Mouse (Mus musculus): ENCODE data around the gene Erbb2.
"Not testable (repeated sequence)": the region's sequence is repeated elsewhere in the genome, so short reads cannot be mapped to it uniquely, and the experiment has no call there.

Erbb2 gene

DNA sequence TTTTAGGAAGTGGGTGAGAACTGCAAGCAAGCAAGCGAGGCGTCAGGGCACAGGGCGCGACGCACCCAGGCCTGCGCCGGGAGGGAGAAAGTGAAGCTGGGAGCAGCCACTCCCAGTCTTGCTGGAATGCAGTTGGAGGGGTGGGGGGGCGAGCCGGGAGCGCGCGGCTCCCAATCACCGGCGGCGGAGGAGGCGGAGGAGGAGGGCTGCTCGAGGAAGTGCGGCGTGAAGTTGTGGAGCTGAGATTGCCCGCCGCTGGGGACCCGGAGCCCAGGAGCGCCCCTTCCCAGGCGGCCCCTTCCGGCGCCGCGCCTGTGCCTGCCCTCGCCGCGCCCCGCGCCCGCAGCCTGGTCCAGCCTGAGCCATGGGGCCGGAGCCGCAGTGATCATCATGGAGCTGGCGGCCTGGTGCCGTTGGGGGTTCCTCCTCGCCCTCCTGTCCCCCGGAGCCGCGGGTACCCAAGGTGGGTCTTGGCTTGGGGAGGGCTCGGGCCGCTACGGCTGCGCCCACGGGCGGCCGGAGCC is at the start of gene Erbb2:
Erbb2 (plus strand) TSS at position 198 of the 524 bp plus-strand sequence.
- peak; percentile 50 to 54 for DNase-seq

DNA sequence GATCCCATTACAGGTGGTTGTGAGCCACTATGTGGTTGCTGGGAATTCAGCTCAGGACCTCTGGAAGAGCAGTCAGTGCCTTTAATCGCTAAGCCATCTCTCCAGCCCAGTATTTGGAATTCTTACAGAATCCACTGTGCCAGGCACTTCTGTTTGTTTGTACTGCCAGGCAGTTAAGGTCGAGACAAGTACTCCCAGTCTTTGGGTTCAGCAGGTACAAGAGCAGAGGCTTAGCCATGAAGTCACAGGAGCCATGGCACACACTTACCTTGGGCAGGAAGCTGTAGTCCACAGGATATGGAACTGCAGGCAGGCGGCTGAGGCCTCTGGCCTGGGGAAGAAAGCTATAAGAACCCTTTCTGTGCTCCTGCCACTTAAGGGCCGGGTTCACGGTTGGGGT is 48.5 kb upstream of the Erbb2 start:
- no peak for DNase-seq

DNA sequence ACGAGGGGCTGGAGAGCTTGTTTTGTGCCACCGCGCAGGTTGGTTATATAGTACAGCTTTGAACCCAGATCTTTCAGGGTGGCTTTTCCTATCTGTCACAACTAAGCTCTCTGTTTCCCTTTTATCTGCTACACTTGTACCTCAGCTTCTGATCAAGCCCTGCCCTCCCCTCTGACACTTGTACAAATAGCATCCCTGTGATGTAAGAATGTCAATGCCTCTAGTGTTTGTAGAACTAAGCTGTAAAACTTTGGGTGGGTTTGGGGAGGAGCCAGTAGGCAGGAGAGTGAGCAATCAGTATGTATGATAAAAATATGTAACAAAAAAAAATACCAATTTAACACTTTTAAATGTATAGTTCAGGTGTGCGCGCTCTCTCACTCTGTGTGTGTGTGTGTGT is 47.9 kb upstream of the Erbb2 start:
- DNase-seq = no peak

DNA sequence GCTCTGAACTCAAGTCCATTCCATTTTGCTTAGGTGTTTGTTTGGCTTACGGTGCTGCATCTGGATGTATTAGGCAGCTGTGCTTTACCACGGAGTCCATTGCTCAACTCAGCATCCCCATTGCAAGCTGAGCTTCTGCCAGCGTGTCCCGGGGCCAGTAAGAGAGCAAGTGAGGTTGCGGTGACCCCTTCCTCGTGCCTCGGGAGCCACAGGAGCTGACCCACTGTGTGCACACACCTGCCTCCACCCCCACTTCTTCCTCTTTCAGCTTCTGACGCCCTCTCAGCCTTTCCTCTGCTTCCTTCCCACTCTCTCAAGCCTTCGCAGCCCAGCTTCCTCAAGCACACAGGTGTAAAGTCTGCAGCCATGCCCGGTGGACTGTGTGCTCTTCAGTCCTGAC is 46.0 kb upstream of the Erbb2 start:
- DNase-seq = no peak

DNA sequence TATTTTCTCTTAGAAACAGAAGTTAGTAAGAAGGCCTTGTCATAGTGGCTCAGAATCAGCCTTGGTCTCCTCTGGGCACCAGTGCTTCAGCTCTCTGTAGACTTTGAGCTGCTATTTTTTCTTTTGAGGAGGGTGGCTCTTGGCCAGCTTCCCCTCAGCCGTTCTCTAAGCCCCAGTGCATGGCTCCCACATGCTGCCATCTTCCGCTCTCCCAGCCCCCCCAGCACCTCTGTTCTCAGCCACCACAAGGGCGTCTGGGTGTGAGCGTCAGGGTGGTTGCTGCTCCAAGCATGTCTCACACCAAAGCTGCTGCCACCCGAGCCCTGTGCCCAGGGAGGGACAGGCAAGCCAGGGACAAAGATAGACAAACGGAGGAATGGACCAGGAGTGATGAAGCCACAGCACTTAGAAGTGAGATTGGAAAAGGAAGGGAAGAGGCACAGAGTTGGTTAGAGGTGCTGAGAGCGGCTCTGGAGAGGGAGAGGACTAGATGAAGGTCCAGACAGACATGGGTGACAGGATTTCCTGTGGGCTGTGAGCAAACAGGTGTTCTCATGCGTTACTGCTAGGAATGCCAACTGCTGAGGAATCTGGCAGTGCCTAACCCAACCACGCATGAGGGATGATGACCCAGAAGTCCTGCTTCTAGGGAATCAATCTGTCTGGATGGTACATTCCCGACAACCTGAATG is 45.0 kb upstream of the Erbb2 start:
- no peak for DNase-seq

DNA sequence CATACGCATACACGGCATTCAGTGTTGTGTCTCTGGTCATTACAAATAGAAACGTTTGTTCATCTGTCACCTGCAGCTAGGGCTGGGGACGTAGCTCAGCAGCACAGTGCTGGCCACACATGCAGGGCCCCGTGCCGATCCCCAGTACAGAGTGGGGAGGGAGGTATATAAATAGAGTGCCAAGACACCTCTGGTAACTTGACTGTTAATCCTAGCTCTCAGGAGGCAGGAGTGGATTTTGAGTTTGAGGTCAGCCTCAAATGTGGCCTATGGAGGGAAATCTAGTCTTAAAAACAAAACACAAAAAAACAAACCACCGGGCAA is 44.4 kb upstream of the Erbb2 start:
- no peak for DNase-seq

DNA sequence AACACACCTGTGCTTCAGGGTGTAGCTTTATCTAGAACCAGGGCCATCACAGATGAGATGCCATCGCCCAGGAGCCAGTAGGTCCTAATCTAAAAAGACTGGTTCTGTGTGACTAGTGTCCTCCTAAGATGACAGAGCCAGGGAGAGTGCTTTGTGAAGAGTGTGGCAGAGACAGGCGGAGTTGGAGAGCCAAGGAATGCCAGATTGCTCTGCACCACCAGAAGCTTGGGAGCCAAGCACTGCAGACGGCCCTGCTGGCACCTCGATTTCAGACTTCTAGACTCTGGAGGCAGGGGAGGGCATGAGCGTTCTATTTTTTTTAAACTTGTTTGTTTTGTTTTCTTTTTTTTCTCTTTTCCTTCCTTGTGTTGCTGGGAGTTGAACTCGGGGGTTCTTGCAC is 42.9 kb upstream of the Erbb2 start:
- peak; percentile 76 to 79 for DNase-seq

DNA sequence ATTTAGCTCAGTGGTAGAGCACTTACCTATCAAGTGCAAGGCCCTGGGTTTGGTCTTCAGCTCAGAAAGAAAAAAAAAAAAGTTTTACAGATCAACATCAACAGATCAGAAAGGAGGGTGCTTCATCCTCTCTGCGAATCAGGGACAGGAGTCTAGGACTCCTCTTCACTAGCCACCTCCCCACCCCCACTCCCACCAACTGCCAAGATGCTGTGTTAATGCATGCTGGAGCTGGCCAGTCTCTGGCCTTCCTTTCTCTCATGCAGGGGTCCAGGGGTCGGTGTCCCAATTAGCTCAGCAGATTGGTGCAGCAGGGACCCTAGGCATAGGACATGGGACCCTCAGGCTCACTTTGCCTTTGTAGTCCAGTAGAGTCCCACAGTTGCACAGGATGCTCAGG is 41.7 kb upstream of the Erbb2 start:
- DNase-seq = peak; percentile 59 to 66

DNA sequence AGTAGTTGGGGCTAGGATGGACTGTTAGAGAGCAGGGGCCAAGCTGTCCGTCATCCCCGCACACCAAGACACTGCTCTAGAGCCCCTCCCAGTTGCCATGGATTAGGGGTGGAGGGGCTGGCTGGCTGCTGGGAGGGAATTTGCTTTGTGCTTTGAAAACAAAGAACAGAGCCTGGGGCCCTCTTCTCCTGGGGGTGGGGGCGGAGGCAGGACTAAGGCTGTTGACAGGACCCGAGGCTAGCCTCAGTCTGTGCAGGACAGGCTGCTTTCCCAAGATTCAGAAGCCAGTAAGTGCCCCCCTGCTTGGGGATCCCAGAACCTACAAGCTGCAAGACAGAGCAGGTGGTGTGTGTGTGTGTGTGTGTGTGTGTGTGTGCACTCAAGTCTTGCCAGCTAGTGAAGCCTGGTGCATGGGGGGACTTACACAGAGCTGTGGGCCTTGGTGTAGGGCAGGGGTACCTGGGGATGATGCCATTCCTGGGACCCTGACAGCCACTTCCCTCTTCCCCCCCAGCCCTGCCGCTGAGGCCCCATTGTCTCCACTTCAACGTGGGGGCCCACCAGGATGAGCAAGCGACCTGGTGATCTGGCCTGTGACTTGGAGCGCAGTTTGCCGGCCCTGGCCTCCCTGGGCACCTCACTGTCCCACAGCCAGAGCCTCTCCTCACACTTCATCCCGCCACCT is 40.6 kb upstream of the Erbb2 start:
- peak; percentile 62 to 64 for DNase-seq

DNA sequence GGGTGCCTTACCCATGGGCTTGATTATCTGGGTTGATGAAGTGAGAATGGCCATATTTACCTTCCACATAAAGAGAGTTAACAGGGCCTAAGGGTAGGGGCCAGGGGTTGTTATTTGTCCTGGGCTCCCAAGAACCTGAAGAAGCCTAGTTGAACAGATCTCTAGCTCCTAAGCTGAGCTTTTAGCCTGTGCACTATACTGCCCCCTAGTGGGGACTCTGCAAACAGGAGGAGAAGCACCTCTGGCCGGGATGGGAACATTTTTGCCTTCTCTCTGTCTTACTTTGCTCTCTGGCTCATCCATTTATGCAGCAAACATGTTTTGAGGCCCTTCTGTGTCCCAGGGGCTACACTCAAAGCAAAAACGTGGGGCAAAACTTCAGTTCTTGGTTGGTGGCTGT is 39.9 kb upstream of the Erbb2 start:
- DNase-seq = peak; percentile 86 to 94

DNA sequence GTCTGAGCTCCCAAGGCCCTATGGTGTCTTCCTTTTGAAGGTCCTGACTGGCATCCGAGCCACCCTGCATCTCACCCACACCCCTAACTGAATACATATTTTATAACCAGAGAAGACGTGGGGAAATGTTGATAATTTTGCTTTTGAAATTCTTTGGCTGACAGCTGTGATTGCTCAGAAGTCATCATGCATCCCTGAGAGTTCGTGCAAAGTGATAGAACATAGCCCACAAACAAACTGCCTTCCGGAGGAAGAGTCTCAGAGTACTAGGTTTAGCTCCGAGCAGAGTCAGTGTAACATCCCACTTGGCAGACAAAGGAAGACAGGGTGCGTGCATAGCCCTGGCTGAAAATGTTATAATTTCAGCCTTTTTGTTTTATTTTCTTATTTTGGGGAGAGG is 39.0 kb upstream of the Erbb2 start:
- DNase-seq = no peak

DNA sequence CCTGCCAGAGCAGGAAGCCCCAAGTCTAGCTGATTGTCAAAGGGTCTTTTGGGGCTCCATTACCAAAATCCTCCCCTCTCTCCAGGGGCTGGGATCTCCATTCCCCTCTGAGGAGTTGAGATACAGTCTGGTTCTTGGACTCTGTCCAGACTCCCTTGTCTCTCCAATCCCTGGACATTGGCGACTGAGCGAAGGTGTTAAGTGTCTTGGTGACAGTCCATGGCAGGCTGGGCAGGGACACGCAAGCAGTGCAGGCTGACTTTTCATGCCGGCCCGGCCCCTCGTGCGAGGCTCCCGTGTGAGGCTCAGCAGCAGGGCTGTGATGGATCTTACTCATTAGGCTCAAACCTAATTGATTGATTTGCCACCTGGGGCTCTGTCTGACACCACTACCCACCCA is 38.0 kb upstream of the Erbb2 start:
- DNase-seq = peak in 1 of 2 experiments; percentile 22

DNA sequence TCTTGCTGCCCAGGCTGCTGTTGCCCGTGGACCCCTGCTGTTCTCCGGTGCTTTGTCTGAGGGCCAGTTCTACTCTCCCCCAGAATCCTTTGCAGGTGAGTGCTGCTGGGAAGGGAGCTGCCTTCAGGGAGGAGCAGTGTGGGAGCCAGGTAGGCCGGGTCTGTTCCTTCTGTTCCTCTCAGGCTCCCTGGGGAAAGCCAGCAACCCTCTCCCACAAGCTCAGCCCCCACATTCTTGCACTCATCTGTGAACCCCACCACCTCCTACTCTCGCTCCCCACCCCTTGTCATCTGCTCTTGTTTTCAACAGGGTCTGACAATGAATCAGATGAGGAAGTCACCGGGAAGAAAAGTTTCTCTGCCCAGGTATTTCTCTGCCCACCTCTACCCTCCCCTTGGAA is 35.5 kb upstream of the Erbb2 start:
- DNase-seq = peak in 1 of 2 experiments; percentile 16

DNA sequence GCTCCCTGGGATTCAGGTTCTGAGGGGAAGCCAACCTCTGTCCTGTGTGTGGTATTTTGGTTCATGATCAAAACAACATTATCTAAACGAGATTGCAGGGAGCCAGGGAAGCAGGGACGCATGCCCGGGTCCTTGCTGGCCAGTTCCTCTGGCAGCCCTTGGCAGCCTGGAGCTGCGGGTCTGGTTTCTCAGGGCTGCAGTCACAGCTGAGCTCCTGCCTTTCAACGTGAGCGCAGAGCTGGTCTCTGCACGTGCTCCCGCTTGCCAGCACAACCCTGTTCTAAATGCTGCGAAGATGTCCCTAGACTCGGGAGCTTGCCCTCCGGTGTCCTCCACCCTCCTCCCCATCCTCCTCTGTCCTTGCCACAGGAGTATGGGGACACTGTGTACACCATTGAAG is 34.5 kb upstream of the Erbb2 start:
- peak in 1 of 2 experiments; percentile 16 for DNase-seq

DNA sequence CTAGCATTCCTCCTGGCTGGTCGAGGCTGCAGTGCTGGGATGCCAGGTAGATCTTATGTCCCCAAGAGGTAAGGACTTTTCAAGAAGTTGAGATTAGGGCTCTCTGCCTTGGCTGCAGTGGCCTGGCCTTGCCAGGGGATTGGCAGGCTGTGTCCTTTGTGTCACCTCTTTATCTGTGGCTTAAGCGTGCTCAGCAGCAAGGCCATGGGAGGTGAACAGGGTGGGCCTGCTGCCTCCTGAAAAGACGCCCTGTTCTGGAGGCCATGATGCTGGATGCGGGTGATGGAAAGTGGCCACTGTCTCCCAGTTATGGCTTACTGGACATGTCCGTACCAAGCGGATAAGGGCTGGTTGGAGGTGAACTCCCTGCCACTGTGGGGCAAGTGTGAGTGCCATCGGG is 32.9 kb upstream of the Erbb2 start:
- no peak for DNase-seq

DNA sequence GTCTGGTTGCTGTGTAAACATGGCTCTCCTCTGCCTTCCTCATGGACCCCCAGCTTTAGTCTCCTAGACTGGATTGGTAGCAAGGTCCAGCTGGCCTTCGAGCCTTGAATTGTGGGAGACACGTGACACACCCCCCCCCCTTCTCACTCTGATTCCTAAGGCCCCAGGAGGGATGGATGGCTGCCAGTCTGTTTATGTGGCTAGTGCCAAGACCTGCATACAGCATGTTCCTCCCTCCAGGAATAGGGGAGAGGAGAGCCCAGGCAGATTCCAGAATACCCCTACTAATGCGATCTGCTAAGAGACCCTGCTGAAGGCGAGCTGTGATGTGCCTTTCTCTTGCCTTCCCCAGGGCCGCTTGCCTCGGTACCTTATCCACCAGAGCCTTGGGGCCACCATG is 32.2 kb upstream of the Erbb2 start:
- peak; percentile 96 for DNase-seq

DNA sequence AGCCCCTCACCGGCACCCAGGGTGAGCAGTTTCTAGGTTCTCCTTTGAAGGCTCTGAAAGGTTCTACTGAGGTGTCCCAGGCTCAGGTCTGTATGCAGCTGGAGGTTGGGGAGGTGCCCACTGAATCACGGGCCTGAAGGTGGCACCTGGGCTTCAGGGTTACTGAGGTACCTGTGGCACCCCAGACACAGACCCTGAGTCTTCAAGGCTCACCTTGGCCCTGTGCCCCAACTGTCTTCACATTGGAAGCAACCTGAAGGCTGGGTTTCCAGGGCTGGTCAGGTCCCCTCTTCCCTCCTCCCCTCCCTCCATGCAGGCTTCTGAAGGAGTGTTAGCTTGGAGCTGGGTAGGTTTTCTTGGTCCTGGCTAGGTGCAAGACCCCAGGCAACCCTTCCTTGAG is 30.6 kb upstream of the Erbb2 start:
- DNase-seq = peak in 1 of 2 experiments; percentile 39

DNA sequence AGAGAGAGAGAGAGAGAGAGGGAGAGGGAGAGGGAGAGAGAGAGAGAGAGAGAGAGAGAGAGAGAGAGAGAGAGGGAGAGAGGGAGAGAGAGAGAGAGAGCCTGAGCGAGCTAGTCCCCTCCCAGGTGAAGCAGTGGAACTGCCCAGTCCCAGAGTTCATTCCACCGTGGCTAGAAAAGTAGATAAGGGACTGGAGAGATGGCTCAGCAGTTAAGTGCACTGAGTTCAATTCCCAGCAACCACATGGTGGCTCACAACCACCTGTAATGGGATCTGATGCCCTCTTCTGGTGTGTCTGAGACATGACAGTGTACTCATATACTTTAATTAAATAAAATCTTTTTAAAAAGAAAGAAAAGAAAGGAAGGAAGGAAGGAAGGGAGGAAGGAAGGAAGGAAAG is 29.9 kb upstream of the Erbb2 start:
- DNase-seq = not testable (repeated sequence)

DNA sequence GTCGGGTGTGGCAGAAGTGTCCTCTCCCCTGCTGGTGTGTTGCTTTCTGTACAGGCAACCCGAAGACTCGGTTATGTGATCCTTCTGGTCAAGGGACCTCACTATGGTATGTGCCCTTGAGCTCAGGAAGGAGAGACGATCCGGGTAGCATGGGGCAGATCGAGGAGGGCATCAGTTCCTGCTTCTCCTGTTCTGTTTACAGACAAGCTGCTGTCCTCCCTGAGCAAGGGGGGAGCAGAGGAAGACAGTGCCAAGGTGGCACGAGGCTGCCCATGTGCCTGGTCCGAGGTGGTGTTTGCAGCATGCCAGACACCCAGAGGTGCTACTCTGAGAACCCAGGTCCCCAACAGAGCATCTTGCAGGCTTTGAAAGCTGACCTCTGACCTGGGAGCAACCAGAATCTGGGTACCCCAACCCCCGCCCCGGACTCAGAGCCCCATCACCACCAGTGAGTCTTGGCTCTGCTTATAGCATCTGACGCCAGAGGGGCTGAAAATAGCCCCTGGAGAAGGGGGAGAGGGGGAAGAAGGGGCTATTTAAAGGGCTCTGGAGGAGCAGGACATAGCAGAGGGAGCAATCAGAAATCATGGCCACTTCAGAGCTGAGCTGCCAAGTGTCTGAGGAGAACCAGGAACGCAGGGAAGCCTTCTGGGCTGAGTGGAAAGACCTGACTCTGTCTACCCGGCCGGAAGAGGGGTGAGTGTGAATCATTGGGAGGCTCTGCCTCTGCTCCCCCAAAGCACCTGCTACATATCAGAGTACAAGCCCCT is 28.8 kb upstream of the Erbb2 start, which contains the start of gene Tcap:
Tcap (plus strand) TSS at position 551 of the 770 bp plus-strand sequence.
- peak; percentile 56 to 66 for DNase-seq

DNA sequence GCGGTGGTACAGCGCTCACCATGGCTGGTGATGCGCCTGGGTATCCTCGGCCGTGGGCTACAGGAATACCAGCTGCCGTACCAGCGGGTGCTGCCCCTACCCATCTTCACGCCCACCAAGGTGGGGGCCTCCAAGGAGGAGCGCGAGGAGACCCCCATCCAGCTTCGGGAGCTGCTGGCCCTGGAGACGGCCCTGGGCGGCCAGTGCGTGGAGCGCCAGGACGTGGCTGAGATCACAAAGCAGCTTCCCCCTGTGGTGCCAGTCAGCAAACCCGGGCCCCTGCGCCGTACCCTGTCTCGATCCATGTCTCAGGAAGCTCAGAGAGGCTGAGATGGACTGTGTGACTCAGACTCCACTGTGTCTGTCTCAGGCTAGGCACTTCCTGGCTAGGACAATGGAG is 28.1 kb upstream of the Erbb2 start:
- DNase-seq = peak; percentile 39 to 53

DNA sequence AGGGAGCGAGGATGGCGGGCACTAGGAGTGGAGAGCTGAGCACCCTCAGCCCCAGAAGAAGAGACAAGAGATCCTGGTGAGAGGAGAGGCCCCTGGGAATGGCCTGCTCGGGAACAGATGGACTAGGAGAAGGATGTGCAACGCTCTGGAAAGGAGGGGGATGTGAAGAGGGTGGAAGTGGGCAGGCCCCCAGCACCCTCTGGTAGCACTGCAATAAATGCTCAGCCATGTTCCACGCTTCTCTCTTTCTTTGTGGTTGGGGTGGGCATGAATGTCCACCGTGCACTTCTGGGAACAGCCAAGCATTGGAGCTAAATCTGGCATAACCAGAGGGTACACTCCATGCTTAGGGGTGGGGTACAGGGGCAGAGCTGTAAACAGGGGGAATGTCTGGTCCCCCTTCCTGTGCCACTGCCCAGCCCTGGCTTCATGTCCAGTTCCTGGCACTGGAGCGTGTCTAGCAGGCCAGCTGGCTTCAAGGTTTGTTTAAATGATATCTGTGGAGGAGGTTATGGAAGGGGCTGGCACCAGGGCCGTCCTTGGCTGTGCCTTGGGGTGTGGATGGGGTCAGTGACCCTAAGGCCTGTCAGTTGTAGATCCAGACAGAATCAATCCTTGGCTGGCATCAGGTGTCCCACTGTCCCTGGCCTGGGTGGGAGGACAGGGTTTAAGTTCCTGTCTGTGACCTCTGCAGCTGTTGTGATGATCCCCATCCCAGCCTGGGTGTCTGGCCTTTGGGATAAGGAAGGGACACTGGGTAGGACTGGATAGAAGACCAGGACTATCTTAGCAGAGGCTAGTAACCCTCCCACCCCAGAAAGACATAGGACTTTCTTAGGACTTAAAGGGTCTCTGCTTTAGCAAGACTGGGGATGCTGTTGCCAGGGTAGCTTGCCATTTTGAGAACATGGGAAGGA is 27.3 kb upstream of the Erbb2 start:
- peak; percentile 82 for DNase-seq
